Mouse (Mus musculus) thymus, adult 18-20 months (tissue): Measurements from ENCODE around the gene Il12rb2.

ENCODE experiments used
- DNase-seq, 2 experiments: peaks; one replicate each; pipeline ENCODE4 v3.0.0; 2022; ENCODE audit warnings: mixed read lengths in 2 of 2

Gene Il12rb2

GRCm38 (mm10) chr6:67375982-67376391 lies at the start of gene Il12rb2:
Il12rb2 (minus strand) TSS chr6:67376188.
- DNase-seq: peak; percentile 22 to 40

GRCm38 (mm10) chr6:67421761-67422160 lies 45.8 kb upstream of the Il12rb2 start:
- DNase-seq: peak; percentile 6 to 53

- no peak for DNase-seq
These were observed 40.6 kb upstream of the Il12rb2 start for GRCm38 (mm10) chr6:67416557-67416956.

- peak in 1 of 2 experiments; percentile 34 for DNase-seq
These were observed 39.3 kb upstream of the Il12rb2 start for GRCm38 (mm10) chr6:67415276-67415675.

GRCm38 (mm10) chr6:67413378-67413777 lies 37.4 kb upstream of the Il12rb2 start:
- no peak for DNase-seq

GRCm38 (mm10) chr6:67405281-67405682 lies 29.3 kb upstream of the Il12rb2 start:
- no peak for DNase-seq

GRCm38 (mm10) chr6:67399551-67399950 lies 23.6 kb upstream of the Il12rb2 start:
- no peak for DNase-seq

- DNase-seq: no peak
These were observed 10.2 kb downstream of the Il12rb2 start for GRCm38 (mm10) chr6:67365785-67366184.

- peak; percentile 49 to 66 for DNase-seq
These were observed 27.9 kb downstream of the Il12rb2 start for GRCm38 (mm10) chr6:67348065-67348464.

- peak in 1 of 2 experiments; percentile 38 for DNase-seq
These were observed 36.5 kb downstream of the Il12rb2 start for GRCm38 (mm10) chr6:67339494-67339893.

GRCm38 (mm10) chr6:67337943-67338342 lies 38.0 kb downstream of the Il12rb2 start:
- no peak for DNase-seq

- DNase-seq: no peak
These were observed 52.2 kb downstream of the Il12rb2 start for GRCm38 (mm10) chr6:67323788-67324187.

GRCm38 (mm10) chr6:67318451-67318850 lies 57.5 kb downstream of the Il12rb2 start:
- DNase-seq: peak; percentile 30 to 48

- peak in 1 of 2 experiments; percentile 42 for DNase-seq
These were observed 58.1 kb downstream of the Il12rb2 start for GRCm38 (mm10) chr6:67317827-67318338.

GRCm38 (mm10) chr6:67317068-67317467 lies 58.9 kb downstream of the Il12rb2 start:
- no peak for DNase-seq

GRCm38 (mm10) chr6:67314697-67315096 lies 61.3 kb downstream of the Il12rb2 start:
- DNase-seq: no peak

GRCm38 (mm10) chr6:67309752-67310151 lies 66.2 kb downstream of the Il12rb2 start:
- no peak for DNase-seq

- no peak for DNase-seq
These were observed 67.0 kb downstream of the Il12rb2 start for GRCm38 (mm10) chr6:67308994-67309393.

- DNase-seq: no peak
These were observed 72.8 kb downstream of the Il12rb2 start for GRCm38 (mm10) chr6:67303210-67303609.

- DNase-seq: no peak
These were observed 73.5 kb downstream of the Il12rb2 start for GRCm38 (mm10) chr6:67302471-67302870.

GRCm38 (mm10) chr6:67301230-67301629 lies 74.8 kb downstream of the Il12rb2 start:
- DNase-seq: no peak

GRCm38 (mm10) chr6:67300710-67301163 lies 75.3 kb downstream of the Il12rb2 start:
- no peak for DNase-seq

GRCm38 (mm10) chr6:67300300-67300699 lies 75.7 kb downstream of the Il12rb2 start:
- no peak for DNase-seq

GRCm38 (mm10) chr6:67298742-67299141 lies 77.2 kb downstream of the Il12rb2 start:
- no peak for DNase-seq

- DNase-seq: no peak
These were observed 79.9 kb downstream of the Il12rb2 start for GRCm38 (mm10) chr6:67296126-67296525.
